Mouse (Mus musculus): ENCODE results near the gene Itgb6. TPM values are rescaled to one million over a fixed set of nuclear protein-coding genes. Genes with fewer than 3 reads are reported as not detected.

The Itgb6 gene
- total and polyA plus RNA-seq, 3 experiments = not detected

- H3K36me3 ChIP-seq (replicated peaks in 1 of 2; ENCODE audit: control insufficient read depth in 1 of 2, insufficient read depth in 1 of 2, low read length in 1 of 2) = peaks cover 2 to 51% of the 10 kb centered on the region in 2 experiments
- no peaks in the 10 kb centered on the region; a peak in 1 of 4 replicates for H3K4me1 ChIP-seq (ENCODE audit: control insufficient read depth in 1 of 2, insufficient read depth in 2 of 2)
- in situ Hi-C loops (cut with MboI; ENCODE audit: low pct_ligation_motif_present, low pct_unique_long_range_greater_than_20kb, low sequenced_read_pairs) = no loop called here
- TF ChIP-seq POLR2AphosphoS2 (IDR thresholded peaks at IDR 0.05; ENCODE audit: low read depth, low read length) (no peak), ZKSCAN1 (IDR thresholded peaks at IDR 0.05; ENCODE audit: borderline replicate concordance, low read depth, low read length) (no peak), CHD1 (IDR thresholded peaks at IDR 0.05; ENCODE audit: low read depth, low read length) (no peak), EP300 (IDR thresholded peaks at IDR 0.05; ENCODE audit: low read length) (no peak), TCF12 (IDR thresholded peaks at IDR 0.05; ENCODE audit: low read depth, low read length) (no peak), ZMIZ1 (IDR thresholded peaks at IDR 0.05; ENCODE audit: low read depth, low read length) (no peak), PAX5 (IDR thresholded peaks at IDR 0.05; ENCODE audit: low read length) (no peak), POLR2A (IDR thresholded peaks at IDR 0.05; ENCODE audit: low read depth, low read length) (no peak), JUN (IDR thresholded peaks at IDR 0.05; ENCODE audit: insufficient read depth, low read depth, low read length) (no peak), SIN3A (IDR thresholded peaks at IDR 0.05; ENCODE audit: low read length) (no peak), KAT2A (IDR thresholded peaks at IDR 0.05; ENCODE audit: insufficient replicate concordance, low read length) (no peak), MAX (IDR thresholded peaks at IDR 0.05; ENCODE audit: low read length) (no peak), SMC3 (IDR thresholded peaks at IDR 0.05; ENCODE audit: low read depth, low read length) (no peak), UBTF (IDR thresholded peaks at IDR 0.05; ENCODE audit: low read depth, low read length) (no peak), ELF1 (IDR thresholded peaks at IDR 0.05; ENCODE audit: low read depth, low read length) (no peak)
- no peak overlapping the region for H3K9ac ChIP-seq (ENCODE audit: insufficient read depth, low read depth)
- no peaks in the 10 kb centered on the region for H3K79me2 ChIP-seq (replicated peaks; ENCODE audit: control insufficient read depth, extremely low read depth, insufficient read depth, poor library complexity, severe bottlenecking)
- DNase-seq (ENCODE audit: extremely low read depth) = no peak
- H3K27me3 ChIP-seq (replicated peaks) = no peaks in the 10 kb centered on the region
- H3K4me3 ChIP-seq (replicated peaks in 1 of 3; ENCODE audit: low read depth in 2 of 3, low read length in 2 of 3, poor library complexity in 1 of 3) = no peak overlapping the region
- no peaks in the 10 kb centered on the region for H3K9me3 ChIP-seq (replicated peaks; ENCODE audit: low read length)
- H3K27ac ChIP-seq (ENCODE audit: insufficient read depth, low read depth) = no peak overlapping the region
- dilution Hi-C loops (cut with MboI; ENCODE audit: extremely low pct_ligation_motif_present, extremely low pct_unique_long_range_greater_than_20kb, low sequenced_read_pairs) = no loop called here
- H3K4me2 ChIP-seq (ENCODE audit: insufficient read depth, low read depth, poor library complexity, severe bottlenecking) = no peak overlapping the region
Observed at GRCm38 (mm10) chr2:60755101-60755500, 32.7 kb upstream of the Itgb6 start.

GRCm38 (mm10) chr2:60751274-60751673, 28.8 kb upstream of the Itgb6 start:
- H3K4me2 ChIP-seq (ENCODE audit: insufficient read depth, low read depth, poor library complexity, severe bottlenecking) = no peak overlapping the region
- no peaks in the 10 kb centered on the region for H3K9me3 ChIP-seq (replicated peaks; ENCODE audit: low read length)
- DNase-seq (ENCODE audit: extremely low read depth) = no peak
- dilution Hi-C loops (cut with MboI; ENCODE audit: extremely low pct_ligation_motif_present, extremely low pct_unique_long_range_greater_than_20kb, low sequenced_read_pairs) (no loop called here), in situ Hi-C loops (cut with MboI; ENCODE audit: low pct_ligation_motif_present, low pct_unique_long_range_greater_than_20kb, low sequenced_read_pairs) (no loop called here)
- H3K36me3 ChIP-seq (replicated peaks in 1 of 2; ENCODE audit: control insufficient read depth in 1 of 2, insufficient read depth in 1 of 2, low read length in 1 of 2) = peaks cover 2 to 32% of the 10 kb centered on the region in 2 experiments
- H3K9ac ChIP-seq (ENCODE audit: insufficient read depth, low read depth) = no peak overlapping the region
- no peaks in the 10 kb centered on the region for H3K27me3 ChIP-seq (replicated peaks)
- no peak for TF ChIP-seq NELFE (IDR thresholded peaks at IDR 0.05; ENCODE audit: low read depth, low read length)
- TF ChIP-seq MAFK (IDR thresholded peaks at IDR 0.05; ENCODE audit: insufficient replicate concordance, low read length) = no peak
- no peak for TF ChIP-seq MAX (IDR thresholded peaks at IDR 0.05; ENCODE audit: low read length)
- TF ChIP-seq ZMIZ1 (IDR thresholded peaks at IDR 0.05; ENCODE audit: low read depth, low read length) = no peak
- TF ChIP-seq MEF2A (IDR thresholded peaks at IDR 0.05; ENCODE audit: borderline replicate concordance, low read depth, low read length) = no peak
- no peak for TF ChIP-seq CTCF (conservative IDR thresholded peaks at IDR 0.05 in 1 of 2, IDR thresholded peaks at IDR 0.05 in 1 of 2; ENCODE audit: low read depth in 2 of 2, low read length in 2 of 2)
- H3K79me2 ChIP-seq (replicated peaks; ENCODE audit: control insufficient read depth, extremely low read depth, insufficient read depth, poor library complexity, severe bottlenecking) = no peaks in the 10 kb centered on the region
- no peaks in the 10 kb centered on the region for H3K4me1 ChIP-seq (ENCODE audit: control insufficient read depth in 1 of 2, insufficient read depth in 2 of 2)
- H3K4me3 ChIP-seq (replicated peaks in 1 of 3; ENCODE audit: low read depth in 2 of 3, low read length in 2 of 3, poor library complexity in 1 of 3) = no peak overlapping the region
- H3K27ac ChIP-seq (ENCODE audit: insufficient read depth, low read depth) = no peak overlapping the region

All from CH12.LX (cell line).